Mouse (Mus musculus) heart, adult 2 months (tissue): ENCODE measurements around the gene Erlec1.

Experiments used
- CTCF ChIP-seq: fragments of 200-600 bp; IDR thresholded peaks from 2 replicates; pipeline ENCODE4 v1.8.1; 2022; ENCODE audit warnings: antibody characterized with exemption, mild to moderate bottlenecking, moderate library complexity
- EP300 ChIP-seq: fragments of 200-500 bp; IDR thresholded peaks from 2 replicates; pipeline ENCODE4 v1.6.1; 2011; ENCODE audit warnings: low read depth, low read length, control low read depth; ENCODE audit not compliant: insufficient read depth
- POLR2A ChIP-seq: fragments of 200-500 bp; IDR thresholded peaks from 2 replicates; pipeline ENCODE4 v1.6.1; 2011; ENCODE audit warnings: mild to moderate bottlenecking, low read depth, low read length, control low read depth; ENCODE audit not compliant: insufficient read depth

DNA sequence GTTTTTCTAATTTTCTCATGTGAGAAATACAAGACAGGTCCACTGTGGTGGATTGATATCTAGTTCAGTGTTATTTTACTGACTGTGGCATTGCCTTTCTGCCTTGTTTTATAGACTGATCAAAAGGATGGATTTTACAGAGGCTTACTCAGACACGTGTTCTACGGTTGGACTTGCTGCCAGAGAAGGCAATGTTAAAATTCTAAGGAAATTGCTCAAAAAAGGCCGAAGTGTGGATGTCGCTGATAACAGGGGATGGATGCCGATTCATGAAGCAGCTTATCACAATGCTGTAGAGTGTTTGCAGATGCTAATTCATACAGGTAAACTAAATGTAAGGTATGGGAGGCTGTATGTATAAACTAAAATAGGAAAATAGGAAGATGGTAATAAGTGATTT is 44.1 kb upstream of the Erlec1 start:
- no peak for TF ChIP-seq EP300
- no peak for TF ChIP-seq POLR2A
- TF ChIP-seq CTCF = no peak
